Mouse (Mus musculus) cerebellum, adult (tissue): ENCODE data around the gene Gm9774.

Source experiments
- ATAC-seq: cut with Nextera tagmentation; 2 replicates; pipeline ENCODE4 v1.9.2; 2017; ENCODE audit warnings: mild to moderate bottlenecking, moderate library complexity, mixed read lengths; ENCODE audit not compliant: insufficient number of reproducible peaks, low FRiP score, low TSS enrichment

Gm9774 gene

DNA sequence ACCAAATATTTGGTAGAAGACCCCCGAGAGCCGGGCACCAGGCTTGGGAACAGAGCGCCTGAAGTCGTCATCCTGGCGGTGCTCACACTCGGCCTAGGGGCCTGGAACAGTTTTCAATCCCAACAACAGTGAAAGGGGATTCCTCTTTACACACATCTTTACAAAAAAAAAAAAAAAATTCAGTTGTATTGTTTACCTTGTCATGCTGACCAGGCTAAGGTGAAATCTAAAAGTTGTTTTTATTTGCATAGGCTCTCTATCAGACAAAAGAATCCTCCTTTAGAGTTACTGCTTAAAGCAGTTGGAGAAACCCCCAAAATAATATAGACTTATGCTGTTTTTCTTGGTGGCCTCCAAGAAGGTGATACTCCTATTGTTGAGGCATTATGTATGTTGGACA lies at the start of gene Gm9774:
Gene Gm9774 (minus strand): TSS at position 101 of the 400 bp plus-strand sequence.
- no peak for ATAC-seq

GRCm38 (mm10) chr3:92470111-92470510 lies 40.9 kb upstream of the Gm9774 start:
- no peak for ATAC-seq

DNA sequence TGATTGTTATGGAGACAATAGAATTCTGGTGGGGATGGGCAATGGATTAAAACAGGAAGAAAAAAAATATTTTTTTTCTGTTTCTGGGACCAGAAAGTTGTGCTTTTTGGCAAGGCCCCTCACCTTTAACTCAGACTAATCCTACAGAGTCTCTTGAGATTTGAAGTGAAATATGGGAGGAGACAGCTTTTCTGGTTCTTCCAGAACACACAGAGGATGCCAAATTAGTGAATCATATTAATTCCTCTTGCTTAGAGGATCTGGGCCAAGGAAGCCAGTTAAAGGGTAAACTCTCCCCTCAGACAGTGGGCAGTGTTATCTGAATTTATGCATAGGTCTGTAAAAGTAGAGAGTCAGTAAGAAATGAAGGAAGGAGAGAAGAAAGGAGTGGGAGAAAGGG lies 38.2 kb upstream of the Gm9774 start:
- ATAC-seq, result no peak

DNA sequence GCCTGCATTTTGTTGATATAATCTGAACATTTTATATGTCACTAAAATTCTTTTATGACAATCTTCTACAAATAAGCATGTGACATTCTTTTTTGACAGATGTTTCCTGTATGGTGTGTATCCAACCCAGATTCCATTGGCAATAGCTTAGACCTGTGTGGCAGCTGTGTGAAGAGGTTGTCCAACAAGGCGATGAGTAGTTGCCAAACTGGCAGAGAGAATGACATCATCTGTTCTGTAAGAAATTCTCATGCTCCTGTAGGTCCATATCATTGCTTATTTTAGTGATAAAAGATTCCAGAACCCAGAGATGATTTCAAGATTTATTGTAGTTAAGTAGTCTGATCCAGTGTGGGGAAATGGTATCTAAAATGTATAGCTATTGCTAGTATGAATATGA lies 37.4 kb upstream of the Gm9774 start:
- ATAC-seq, result no peak

DNA sequence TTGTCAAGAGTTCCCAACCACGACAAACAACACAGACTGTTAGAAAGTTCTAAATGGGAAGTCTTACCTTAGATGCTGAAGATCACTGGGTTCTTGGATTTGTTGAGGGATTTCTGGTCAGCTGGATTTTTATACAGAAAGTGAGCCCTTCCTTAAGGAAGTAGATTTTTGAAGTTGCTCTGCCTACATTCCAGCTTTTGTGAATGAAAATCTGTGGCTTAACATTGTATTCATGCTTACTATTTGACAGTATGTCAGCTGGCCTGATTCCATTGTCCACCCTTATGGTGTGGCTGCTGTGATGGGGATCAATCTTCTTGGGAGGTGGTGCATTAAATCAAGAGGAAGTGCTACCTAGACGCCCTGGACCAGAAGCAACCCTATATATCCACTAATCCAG lies 29.4 kb upstream of the Gm9774 start, which contains the start of gene Sprr3:
Gene Sprr3 (minus strand): TSS at position 101 of the 400 bp plus-strand sequence.
- ATAC-seq, result no peak

DNA sequence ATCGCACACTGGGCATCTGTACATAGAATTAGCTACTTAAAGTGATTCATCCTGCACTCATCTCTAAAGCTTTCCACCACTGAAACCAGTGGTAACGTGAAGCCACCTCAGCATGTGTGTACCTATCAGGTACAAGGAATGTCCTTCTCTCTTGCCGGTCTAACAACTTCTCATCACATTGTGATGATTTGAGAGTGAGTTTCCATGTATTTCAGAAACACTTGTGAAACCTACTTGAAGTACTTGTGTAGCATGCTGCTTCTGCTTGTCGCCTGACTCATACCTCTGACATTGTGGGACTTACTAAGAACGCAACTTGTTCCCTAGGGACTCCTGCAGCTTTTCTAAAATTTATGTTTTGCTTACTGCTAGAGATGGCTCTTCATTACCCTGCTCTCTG lies 25.9 kb upstream of the Gm9774 start:
- no peak for ATAC-seq

DNA sequence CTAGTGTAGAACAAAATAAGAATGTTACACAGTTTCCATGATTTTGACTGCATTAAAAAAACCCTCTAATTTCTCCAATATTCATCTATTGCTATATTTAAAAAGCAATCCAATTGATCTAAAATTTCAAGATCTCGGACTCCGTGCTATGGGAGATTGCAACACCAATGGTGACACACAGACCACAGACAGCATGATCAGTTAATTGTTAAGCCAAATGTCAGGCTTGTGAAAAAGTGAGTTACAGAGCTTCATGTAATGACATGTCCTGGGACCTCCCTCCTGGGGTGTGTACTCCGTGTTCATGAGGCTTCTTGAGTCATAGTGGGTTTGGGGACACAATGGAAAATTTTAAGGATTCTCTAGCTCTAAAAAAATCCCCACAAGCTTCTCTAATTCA lies 11.0 kb upstream of the Gm9774 start:
- ATAC-seq, result no peak

- ATAC-seq, result no peak
Measured at GRCm38 (mm10) chr3:92438689-92439088, 9.5 kb upstream of the Gm9774 start, which contains the start of gene Sprr1b. Sprr1b (minus strand) TSS chr3:92438789.

DNA sequence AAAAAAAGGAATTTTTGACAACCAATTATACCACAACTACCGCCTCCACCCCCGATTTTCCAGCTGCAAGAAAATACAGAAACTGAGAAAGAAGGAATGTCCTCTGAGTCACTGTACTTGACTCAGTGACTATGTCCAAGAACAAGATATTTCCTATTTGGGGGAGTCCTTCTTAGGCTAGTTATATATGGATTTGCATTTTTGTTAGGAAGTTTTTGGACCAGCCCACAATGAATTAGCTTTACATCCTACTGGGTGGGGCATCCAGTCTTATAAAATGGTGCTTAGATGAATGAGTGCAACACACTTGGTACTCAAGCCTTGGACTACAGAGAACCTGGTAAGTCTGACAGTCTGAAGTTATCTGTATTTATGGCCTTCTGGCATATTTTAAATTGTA lies 3.1 kb upstream of the Gm9774 start, which contains the start of gene Sprr2k:
Gene Sprr2k (plus strand): TSS at position 301 of the 400 bp plus-strand sequence.
- no peak for ATAC-seq

DNA sequence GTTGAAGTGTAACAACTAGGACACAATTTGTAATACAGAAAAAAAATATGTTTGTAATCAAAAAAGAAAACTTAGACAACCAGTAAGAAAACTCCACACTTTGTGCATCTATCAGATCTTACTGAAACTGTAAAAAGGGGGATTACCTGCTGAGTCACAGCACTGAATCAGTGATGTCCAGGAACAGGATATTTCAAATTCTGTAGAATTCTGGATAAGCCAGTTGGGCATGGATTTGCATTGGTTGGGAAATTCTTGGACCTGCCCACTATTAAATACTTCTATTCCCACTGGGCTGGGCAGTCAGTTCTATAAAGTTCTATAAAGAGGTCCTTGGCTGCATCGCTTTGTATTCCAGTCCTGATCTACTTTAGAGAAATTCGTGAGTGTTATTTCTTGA lies 11.4 kb downstream of the Gm9774 start, which contains the start of gene Sprr2j-ps:
Gene Sprr2j-ps (plus strand): TSS at position 301 of the 400 bp plus-strand sequence.
- no peak for ATAC-seq

- ATAC-seq, result no peak
Measured at GRCm38 (mm10) chr3:92407691-92408090, 21.5 kb downstream of the Gm9774 start, which contains the start of gene Sprr2i. Sprr2i (plus strand) TSS chr3:92407991.

DNA sequence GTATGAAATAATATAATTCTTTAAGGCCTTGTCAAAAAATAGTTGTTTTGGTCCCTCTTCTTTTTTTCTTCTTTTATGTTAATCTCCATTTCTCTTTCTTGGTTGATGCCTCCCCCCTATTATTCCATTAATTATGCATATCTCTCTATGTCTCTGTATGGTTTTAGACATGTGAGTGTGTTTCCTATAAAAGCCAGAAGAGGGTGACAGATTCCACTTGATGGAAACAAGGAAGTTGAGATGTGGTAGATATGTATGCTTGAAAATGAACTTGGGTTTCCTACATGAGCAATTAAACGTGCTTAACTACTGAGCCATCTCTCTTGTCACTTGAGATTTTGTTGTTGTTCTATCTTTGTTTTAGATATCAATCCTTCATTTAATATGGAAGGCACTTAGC lies 34.9 kb downstream of the Gm9774 start:
- no peak for ATAC-seq

DNA sequence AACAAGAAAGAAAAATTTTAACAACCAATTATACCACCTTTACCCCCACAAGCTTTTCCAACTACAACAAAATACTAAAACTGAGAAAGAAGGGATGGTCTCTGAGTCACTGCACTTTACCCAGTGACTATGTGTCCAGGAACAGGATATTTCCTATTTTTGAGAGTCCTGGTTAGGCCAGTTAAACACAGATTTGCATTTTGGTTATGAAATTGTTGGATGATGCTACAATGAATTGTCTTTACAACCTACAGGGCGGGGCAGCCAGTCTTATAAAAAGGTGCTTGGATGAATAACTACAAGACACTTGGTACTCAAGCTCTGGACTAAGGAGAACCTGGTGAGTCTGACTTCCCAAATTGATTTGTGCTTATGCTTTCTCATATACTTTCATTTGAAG lies 43.8 kb downstream of the Gm9774 start, which contains the start of gene Sprr2h:
Gene Sprr2h (plus strand): TSS at position 301 of the 400 bp plus-strand sequence.
- ATAC-seq, result no peak
